Mouse (Mus musculus) hindbrain, embryonic 11.5 days (tissue): ENCODE results near the gene Trim58. TPM values are rescaled to one million over a fixed set of nuclear protein-coding genes. Genes with fewer than 3 reads are reported as not detected.

Source experiments
- ATAC-seq: fragments of 200-750 bp; cut with Nextera tagmentation; 2 replicates; pipeline ENCODE4 v1.8.0; 2017; ENCODE audit warnings: mild to moderate bottlenecking, moderate TSS enrichment, moderate library complexity; ENCODE audit not compliant: low FRiP score
- DNase-seq: peaks from one replicate; pipeline ENCODE4 v3.0.0-alpha.2; 2015; ENCODE audit warnings: low spot score
- H3K27ac ChIP-seq: fragments of 300-500 bp; sonication (generic); 2 replicates; pipeline ENCODE4 v1.5.1; 2014; ENCODE audit warnings: mild to moderate bottlenecking, low read depth, low read length
- H3K27me3 ChIP-seq: fragments of 300-500 bp; sonication (generic); 2 replicates; pipeline ENCODE4 v1.6.1; 2014; ENCODE audit warnings: mild to moderate bottlenecking, low read length, moderate library complexity, mixed read lengths; ENCODE audit not compliant: control insufficient read depth, insufficient read depth
- H3K36me3 ChIP-seq: fragments of 300-500 bp; sonication (generic); 2 replicates; pipeline ENCODE4 v1.6.1; 2014; ENCODE audit warnings: mild to moderate bottlenecking, low read length, moderate library complexity, mixed read lengths; ENCODE audit not compliant: control insufficient read depth, insufficient read depth
- H3K4me1 ChIP-seq: fragments of 300-500 bp; sonication (generic); replicated peaks from 2 replicates; pipeline ENCODE4 v1.6.1; 2014; ENCODE audit warnings: low read length, mixed read lengths; ENCODE audit not compliant: control insufficient read depth, insufficient read depth
- H3K4me2 ChIP-seq: fragments of 300-500 bp; sonication (generic); replicated peaks from 2 replicates; pipeline ENCODE4 v1.6.1; 2014; ENCODE audit warnings: mild to moderate bottlenecking, low read depth, low read length
- H3K4me3 ChIP-seq: fragments of 300-500 bp; sonication (generic); 2 replicates; pipeline ENCODE4 v1.5.1; 2014; ENCODE audit warnings: low read depth, low read length
- H3K9ac ChIP-seq: fragments of 300-500 bp; sonication (generic); 2 replicates; pipeline ENCODE4 v1.6.1; 2014; ENCODE audit warnings: low read depth, low read length
- H3K9me3 ChIP-seq: fragments of 300-500 bp; sonication (generic); 2 replicates; pipeline ENCODE4 v1.6.1; 2016; ENCODE audit warnings: low read length; ENCODE audit not compliant: control insufficient read depth
- WGBS: fragments of 180-500 bp; shearing (Covaris S2); extraction: QIAGEN DNeasy Blood & Tissue Kit; methylation state at CpG from one replicate; pipeline ENCODE4 v1.1.7; 2014; 5-methylcytosine and 5-hydroxymethylcytosine counted together
- polyA plus RNA-seq: library from polyadenylated mRNA; unstranded; fragments of >200 nt; fragmentation: Nextera tagmentation; extraction: Ambion mirVana; gene quantifications from 2 replicates; pipeline ENCODE4 v1.2.1, GENCODE M21; 2014

Gene Trim58
- polyA plus RNA-seq, 1 experiment from 2014 or later: 0.62 TPM

DNA sequence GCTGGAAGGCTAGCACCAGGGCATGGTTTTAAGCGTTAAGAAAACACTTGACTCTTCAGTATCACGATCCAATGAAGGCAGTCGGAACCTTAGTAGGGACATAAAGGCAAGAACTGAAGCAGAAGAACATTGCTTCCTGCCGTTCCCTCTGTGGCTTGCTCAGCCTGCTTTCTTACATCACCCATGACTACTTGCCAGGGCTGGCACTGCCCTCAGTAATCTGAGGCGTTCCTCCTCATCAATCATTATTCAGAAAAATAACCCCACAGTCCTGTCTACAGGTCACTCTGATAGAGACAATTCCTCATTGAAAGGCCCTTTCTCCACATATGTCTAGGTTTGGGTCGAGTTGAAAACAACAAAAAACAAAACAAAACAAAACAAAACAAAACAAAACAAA is 33.2 kb upstream of the Trim58 start:
- H3K27ac ChIP-seq: no peak overlapping the region
- H3K4me1 ChIP-seq: no peaks in the 10 kb centered on the region
- no peak for ATAC-seq
- H3K4me3 ChIP-seq: no peak overlapping the region
- no peaks in the 10 kb centered on the region for H3K36me3 ChIP-seq
- no peak for DNase-seq
- 82% methylated on average over 6 of the region's 6 CpGs for WGBS
- no peaks in the 10 kb centered on the region for H3K9me3 ChIP-seq
- no peak overlapping the region for H3K4me2 ChIP-seq
- H3K9ac ChIP-seq: no peak overlapping the region
- no peaks in the 10 kb centered on the region for H3K27me3 ChIP-seq

DNA sequence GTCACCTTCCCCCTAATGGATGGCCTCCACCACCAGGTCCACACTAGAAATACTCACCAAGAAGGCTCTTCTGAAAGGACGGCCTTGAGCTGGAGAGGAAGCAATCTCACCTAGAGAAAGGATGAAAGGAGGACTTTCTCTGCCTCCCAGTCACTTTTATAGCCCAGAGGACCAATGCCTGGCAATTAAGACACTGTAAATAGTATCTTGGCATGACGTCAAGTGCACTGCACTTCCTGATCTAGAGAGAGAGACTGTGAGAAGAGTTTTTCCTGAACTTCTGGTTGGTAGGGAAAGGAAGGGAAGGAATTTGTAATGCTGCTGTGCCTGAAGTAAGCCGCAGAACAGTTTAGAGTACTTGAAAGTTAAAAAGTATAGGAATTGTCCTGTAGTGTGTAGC is 26.9 kb upstream of the Trim58 start:
- Histone ChIP-seq H3K4me2 (no peak overlapping the region), H3K4me1 (no peaks in the 10 kb centered on the region), H3K27ac (no peak overlapping the region), H3K4me3 (no peak overlapping the region), H3K9me3 (no peaks in the 10 kb centered on the region), H3K9ac (no peak overlapping the region), H3K36me3 (no peaks in the 10 kb centered on the region), H3K27me3 (no peaks in the 10 kb centered on the region)
- 87% methylated on average over 3 of the region's 3 CpGs for WGBS
- ATAC-seq (no peak), DNase-seq (no peak)

DNA sequence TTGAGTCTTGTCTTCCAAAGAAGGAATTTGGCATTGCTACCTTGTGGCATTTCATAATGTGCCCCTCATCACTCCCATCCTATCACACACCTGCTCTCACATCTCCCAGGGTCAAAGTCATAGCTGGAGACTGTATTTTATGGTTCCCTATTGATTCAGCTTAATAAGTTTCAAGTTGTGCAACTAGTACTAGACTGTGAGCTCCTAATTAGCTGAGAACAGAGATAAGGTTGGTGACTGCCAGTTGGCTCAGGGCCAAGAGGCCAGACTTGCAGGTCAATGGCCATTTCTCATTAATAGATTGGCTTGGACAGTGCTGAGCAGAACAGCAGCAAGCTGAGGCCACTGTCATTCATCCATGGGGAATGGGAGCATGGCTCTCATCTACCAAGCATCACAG is 25.7 kb upstream of the Trim58 start:
- H3K9ac ChIP-seq: no peak overlapping the region
- no peak for ATAC-seq

DNA sequence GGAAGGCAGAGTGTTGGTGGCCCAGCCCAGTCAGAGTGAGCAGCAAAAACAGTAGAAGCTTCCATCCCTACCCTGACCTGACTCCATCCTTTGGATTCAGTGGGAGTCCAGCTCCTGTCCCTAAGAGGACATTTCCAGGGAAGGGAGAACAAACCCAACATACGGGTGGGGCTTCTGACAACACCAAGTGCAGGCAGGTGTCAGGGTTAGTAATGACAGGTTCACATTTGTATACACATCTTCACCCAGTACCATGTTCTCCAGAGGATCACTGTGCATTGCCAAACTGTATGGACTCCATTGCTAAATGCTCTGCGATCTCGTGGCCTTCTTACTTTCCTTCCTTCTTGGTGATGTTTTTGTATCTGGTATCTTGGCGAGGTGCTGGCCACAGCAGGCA is 24.3 kb upstream of the Trim58 start, which contains the start of gene 2210407C18Rik:
Gene 2210407C18Rik, minus strand, starts transcription at position 101 of the 400 bp plus-strand sequence.
- H3K9me3 ChIP-seq: no peaks in the 10 kb centered on the region
- H3K36me3 ChIP-seq: no peaks in the 10 kb centered on the region
- H3K4me1 ChIP-seq: no peaks in the 10 kb centered on the region
- ATAC-seq: no peak
- DNase-seq: no peak
- no peak within 1 kb of the TSS for H3K4me3 ChIP-seq
- no peaks in the 10 kb centered on the region for H3K27me3 ChIP-seq
- H3K27ac ChIP-seq: no peak within 1 kb of the TSS
- no peak within 1 kb of the TSS for H3K4me2 ChIP-seq
- no peak within 1 kb of the TSS for H3K9ac ChIP-seq
- WGBS: 89% methylated on average over 4 of the region's 4 CpGs

More for the DNA sequence above, 25.7 kb upstream of the Trim58 start:
- no peak overlapping the region for H3K27ac ChIP-seq
- H3K4me2 ChIP-seq: no peak overlapping the region
- DNase-seq: no peak
- H3K36me3 ChIP-seq: no peaks in the 10 kb centered on the region
- no peaks in the 10 kb centered on the region for H3K4me1 ChIP-seq
- H3K9me3 ChIP-seq: no peaks in the 10 kb centered on the region
- no peaks in the 10 kb centered on the region for H3K27me3 ChIP-seq
- no peak overlapping the region for H3K4me3 ChIP-seq

DNA sequence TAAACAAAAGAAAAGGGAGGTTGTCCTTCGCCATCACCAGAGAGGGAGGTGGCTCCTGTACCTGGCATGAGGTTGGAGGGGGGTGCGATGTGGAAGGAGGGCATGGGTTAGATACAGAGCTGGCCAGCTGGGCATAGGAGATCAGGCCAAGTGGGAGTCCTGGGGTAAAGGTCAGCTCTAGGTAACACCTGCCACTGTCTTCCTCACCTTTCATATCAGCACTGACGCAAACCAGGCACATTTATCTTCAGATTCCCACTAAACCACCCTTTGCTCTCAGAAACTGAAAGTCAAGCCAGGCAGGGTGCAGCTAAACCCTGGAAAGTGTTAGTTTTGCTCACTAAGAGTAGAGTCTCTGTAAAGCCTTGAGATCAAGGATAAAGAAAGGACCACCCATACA is 21.9 kb upstream of the Trim58 start:
- no peak for ATAC-seq
- H3K27ac ChIP-seq: no peak overlapping the region
- H3K4me3 ChIP-seq: no peak overlapping the region
- no peaks in the 10 kb centered on the region for H3K27me3 ChIP-seq
- H3K9ac ChIP-seq: no peak overlapping the region
- no peak overlapping the region for H3K4me2 ChIP-seq
- no peaks in the 10 kb centered on the region for H3K9me3 ChIP-seq
- H3K36me3 ChIP-seq: no peaks in the 10 kb centered on the region
- 85% methylated on average over 3 of the region's 3 CpGs for WGBS
- no peak for DNase-seq
- H3K4me1 ChIP-seq: no peaks in the 10 kb centered on the region

DNA sequence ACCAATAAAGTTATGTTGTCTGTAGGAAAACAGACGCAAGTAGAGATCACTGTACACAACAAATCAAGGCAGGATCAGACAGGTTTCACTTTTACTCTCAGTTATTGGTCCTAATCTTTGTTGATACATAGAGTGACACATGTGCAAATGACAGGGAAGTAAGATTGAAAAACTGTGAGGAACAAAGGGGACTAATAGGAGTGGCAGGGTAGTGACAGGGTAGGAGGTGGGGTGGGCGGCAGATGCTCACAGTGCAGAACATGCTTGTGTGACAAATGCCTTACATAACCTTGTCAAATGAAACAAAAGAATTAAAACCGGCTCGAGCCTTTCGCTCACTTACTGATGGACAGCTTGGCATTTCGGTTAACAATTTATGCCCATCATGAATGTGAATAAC is 21.5 kb upstream of the Trim58 start:
- ATAC-seq (no peak), DNase-seq (no peak)
- no peaks in the 10 kb centered on the region for H3K27me3 ChIP-seq
- no peaks in the 10 kb centered on the region for H3K4me1 ChIP-seq
- no peak overlapping the region for H3K4me2 ChIP-seq
- H3K4me3 ChIP-seq: no peak overlapping the region
- no peaks in the 10 kb centered on the region for H3K36me3 ChIP-seq
- no peaks in the 10 kb centered on the region for H3K9me3 ChIP-seq
- 60% methylated on average over 6 of the region's 6 CpGs for WGBS
- H3K27ac ChIP-seq: no peak overlapping the region
- H3K9ac ChIP-seq: no peak overlapping the region

DNA sequence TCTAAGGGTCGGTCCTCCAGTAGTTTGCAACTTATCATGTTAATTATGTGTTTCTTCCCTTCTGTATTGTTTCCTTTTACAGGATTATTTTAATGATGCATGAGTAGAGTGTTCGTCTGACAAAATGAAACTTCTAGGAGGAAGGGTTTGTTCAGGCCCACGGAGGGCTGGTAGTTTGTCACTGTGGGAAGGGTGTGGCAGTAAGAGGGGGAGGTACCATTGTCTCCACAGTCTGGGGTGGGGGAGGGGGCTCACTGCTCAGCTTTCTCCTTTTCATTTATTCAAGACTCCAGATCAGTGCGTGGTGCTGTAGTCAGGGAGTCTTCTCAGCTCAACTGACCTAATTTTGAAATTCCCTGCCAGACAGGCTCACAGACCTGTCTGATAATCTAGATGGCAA is 14.1 kb upstream of the Trim58 start:
- H3K9me3 ChIP-seq: no peaks in the 10 kb centered on the region
- no peak for DNase-seq
- no peak overlapping the region for H3K9ac ChIP-seq
- H3K4me2 ChIP-seq: no peak overlapping the region
- 62% methylated on average over 4 of the region's 4 CpGs for WGBS
- no peaks in the 10 kb centered on the region for H3K36me3 ChIP-seq
- H3K27ac ChIP-seq: no peak overlapping the region
- no peak overlapping the region for H3K4me3 ChIP-seq
- no peaks in the 10 kb centered on the region for H3K27me3 ChIP-seq
- no peak for ATAC-seq
- H3K4me1 ChIP-seq: no peaks in the 10 kb centered on the region

DNA sequence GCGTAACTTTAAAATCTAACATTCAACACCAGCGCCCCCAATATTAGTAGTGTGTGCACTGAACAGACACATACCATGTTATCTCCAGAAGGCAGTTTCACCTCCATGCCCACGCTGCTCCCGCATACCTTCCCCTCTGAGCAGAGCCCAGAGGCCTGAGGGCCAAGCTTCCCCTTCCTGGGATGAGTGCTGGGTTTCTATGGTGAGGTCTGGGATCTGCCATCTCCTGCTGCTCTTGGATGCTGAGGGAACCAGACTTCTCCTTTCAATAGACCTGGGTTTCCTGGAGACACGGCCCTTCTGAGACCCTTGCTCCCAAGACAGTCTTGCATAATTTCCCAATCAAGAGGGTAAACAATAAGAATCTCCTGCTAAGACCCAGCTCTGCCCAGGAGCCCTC is 9.9 kb upstream of the Trim58 start, which contains the start of gene Olfr323:
Gene Olfr323, minus strand, starts transcription at position 101 of the 400 bp plus-strand sequence.
- no peaks in the 10 kb centered on the region for H3K4me1 ChIP-seq
- no peaks in the 10 kb centered on the region for H3K36me3 ChIP-seq
- no peak within 1 kb of the TSS for H3K27ac ChIP-seq
- ATAC-seq (no peak), DNase-seq (no peak)
- H3K4me3 ChIP-seq: no peak within 1 kb of the TSS
- no peaks in the 10 kb centered on the region for H3K27me3 ChIP-seq
- WGBS: 71% methylated on average over 5 of the region's 5 CpGs
- no peaks in the 10 kb centered on the region for H3K9me3 ChIP-seq
- no peak within 1 kb of the TSS for H3K4me2 ChIP-seq
- no peak within 1 kb of the TSS for H3K9ac ChIP-seq

DNA sequence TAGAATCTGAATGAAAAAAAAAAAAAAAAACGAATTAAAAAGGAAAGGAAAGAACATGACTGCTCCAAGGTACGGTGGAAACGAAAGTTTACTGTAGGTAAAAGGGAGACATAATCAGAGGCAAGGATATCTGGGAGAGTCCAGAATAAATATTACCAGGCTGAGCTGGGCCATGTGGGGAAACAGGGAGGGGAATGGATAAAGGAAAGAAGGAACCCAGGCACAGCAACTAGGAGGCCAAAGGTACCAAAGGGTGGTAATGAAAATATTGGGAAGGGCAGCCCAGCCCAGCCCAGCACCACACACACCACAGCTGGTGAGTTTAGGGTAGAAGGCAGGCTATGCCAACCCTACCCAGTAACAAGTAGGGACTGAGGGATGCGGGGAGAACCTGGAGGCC is 5.4 kb upstream of the Trim58 start:
- DNase-seq: no peak
- no peaks in the 10 kb centered on the region for H3K4me1 ChIP-seq
- no peaks in the 10 kb centered on the region for H3K36me3 ChIP-seq

More for the DNA sequence above, 5.4 kb upstream of the Trim58 start:
- H3K27ac ChIP-seq: no peak overlapping the region
- no peak overlapping the region for H3K4me2 ChIP-seq
- no peaks in the 10 kb centered on the region for H3K27me3 ChIP-seq
- ATAC-seq: no peak
- H3K9me3 ChIP-seq: no peaks in the 10 kb centered on the region
- no peak overlapping the region for H3K9ac ChIP-seq
- WGBS: 67% methylated on average over 4 of the region's 4 CpGs
- H3K4me3 ChIP-seq: no peak overlapping the region
